Comparison of ENCODE assay signal across 14 mouse cellular contexts in the genomic region with DNA sequence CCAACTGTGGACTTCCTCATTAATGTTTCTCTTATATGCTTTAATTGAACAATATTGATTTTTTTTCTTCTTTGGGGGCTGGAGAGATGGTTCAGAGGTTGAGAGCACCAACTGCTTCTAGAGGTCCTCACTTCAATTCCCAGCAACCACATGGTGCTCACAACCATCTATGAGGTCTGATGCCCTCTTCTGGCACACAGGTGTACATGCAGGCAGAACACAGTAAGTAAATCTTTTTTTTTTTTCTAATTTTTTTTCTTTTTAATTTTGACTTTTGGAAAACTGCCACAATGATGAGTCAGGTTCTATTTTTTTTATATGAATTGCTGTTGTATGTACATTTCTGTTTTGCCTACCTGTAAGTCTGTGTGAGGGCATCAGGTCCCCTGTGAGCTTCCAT. TPM values are rescaled to one million over a fixed set of nuclear protein-coding genes. Genes with fewer than 3 reads are reported as not detected.
A peak's percentile ranks its signal among the peaks of the same experiment; 100 is the strongest.
DNase-seq lines count a peak whose midpoint lies in the region; ATAC-seq and TF ChIP-seq lines count a peak whose summit lies in the region.
"Had no signal": no experiment of that assay in that cellular context is flagged by ENCODE, and none has a peak within 500 bp of the region (broad histone marks: within the 10 kb centered on the region; RNA-seq: fewer than 3 reads in every experiment).

No protein-coding gene starts in this region.

- no peak overlapping the region for H3K4me3 ChIP-seq in hindbrain, postnatal 0 days (ENCODE audit: low read length)
- no peak overlapping the region for H3K4me3 ChIP-seq in hindbrain, embryonic 16.5 days (ENCODE audit: low read length)
- no peak overlapping the region for H3K4me3 ChIP-seq in lung, postnatal 0 days (ENCODE audit: low read depth, low read length)
- no peak overlapping the region for H3K4me3 ChIP-seq in MEL (ENCODE audit: control insufficient read depth in 1 of 2, insufficient read depth in 1 of 2, low read depth in 2 of 2, low read length in 2 of 2)
- H3K4me3 ChIP-seq in midbrain, embryonic 14.5 days (replicated peaks; ENCODE audit: low read depth, low read length): no peak overlapping the region
- H3K4me3 ChIP-seq: liver, embryonic 15.5 days; megakaryocyte, embryonic 14.5 days had no signal

- TF ChIP-seq POLR2A in MEL (IDR thresholded peaks at IDR 0.05; ENCODE audit: control insufficient read depth in 1 of 2, insufficient read depth in 1 of 2, low read depth in 1 of 2, low read length in 2 of 2, poor library complexity in 1 of 2): no peak

- no peaks in the 10 kb centered on the region for H3K27me3 ChIP-seq in hindbrain, postnatal 0 days (ENCODE audit: insufficient read depth, low read length)
- H3K27me3 ChIP-seq in hindbrain, embryonic 16.5 days (replicated peaks; ENCODE audit: control insufficient read depth, insufficient read depth, low read length): no peaks in the 10 kb centered on the region; the same call in 1 of the 2 replicates
- no peaks in the 10 kb centered on the region for H3K27me3 ChIP-seq in lung, postnatal 0 days (replicated peaks; ENCODE audit: insufficient read depth, low read length)
- no peaks in the 10 kb centered on the region for H3K27me3 ChIP-seq in MEL (ENCODE audit: control insufficient read depth in 1 of 2, insufficient read depth in 2 of 2, low read length in 2 of 2)
- H3K27me3 ChIP-seq in splenic B cell, adult 2 months (ENCODE audit: control insufficient read depth, insufficient read depth, low read length, poor library complexity, severe bottlenecking): no peaks in the 10 kb centered on the region
- H3K27me3 ChIP-seq in midbrain, embryonic 14.5 days (ENCODE audit: control insufficient read depth, insufficient read depth, low read length): no peaks in the 10 kb centered on the region
- H3K27me3 ChIP-seq: liver, embryonic 15.5 days had no signal

- no peaks in the 10 kb centered on the region for H3K9me3 ChIP-seq in hindbrain, postnatal 0 days (ENCODE audit: low read length)
- H3K9me3 ChIP-seq in hindbrain, embryonic 16.5 days (ENCODE audit: control insufficient read depth, low read length): no peaks in the 10 kb centered on the region
- H3K9me3 ChIP-seq in lung, postnatal 0 days (ENCODE audit: low read length): no peaks in the 10 kb centered on the region
- H3K9me3 ChIP-seq in MEL (replicated peaks; ENCODE audit: insufficient read depth, low read length): no peaks in the 10 kb centered on the region
- no peaks in the 10 kb centered on the region for H3K9me3 ChIP-seq in midbrain, embryonic 14.5 days (ENCODE audit: control insufficient read depth, low read length)
- H3K9me3 ChIP-seq: liver, embryonic 15.5 days; megakaryocyte, embryonic 14.5 days had no signal

- peak; percentile 37 for TF ChIP-seq RAD21 in MEL (IDR thresholded peaks at IDR 0.05; ENCODE audit: low read depth, low read length)

- ATAC-seq in hindbrain, postnatal 0 days: no peak
- ATAC-seq in hindbrain, embryonic 16.5 days: no peak
- no peak for ATAC-seq in lung, postnatal 0 days
- no peak for ATAC-seq in midbrain, embryonic 14.5 days (ENCODE audit: low FRiP score, low TSS enrichment)

- TF ChIP-seq CTCF in hindbrain, postnatal 0 days (IDR thresholded peaks at IDR 0.05; ENCODE audit: low read depth): peak; percentile 45
- TF ChIP-seq CTCF in lung, postnatal 0 days (IDR thresholded peaks at IDR 0.05): peak; percentile 59
- TF ChIP-seq CTCF in MEL (IDR thresholded peaks at IDR 0.05 in 2 of 3, conservative IDR thresholded peaks at IDR 0.05 in 1 of 3; ENCODE audit: control insufficient read depth in 1 of 3, insufficient read depth in 1 of 3, low read depth in 2 of 3, low read length in 3 of 3, poor library complexity in 1 of 3, severe bottlenecking in 1 of 3): peak; percentile 42 to 58 (median 47)

- no peak overlapping the region for H3K4me2 ChIP-seq in hindbrain, postnatal 0 days (ENCODE audit: low read depth, low read length)
- H3K4me2 ChIP-seq in hindbrain, embryonic 16.5 days (ENCODE audit: low read length): no peak overlapping the region
- no peak overlapping the region for H3K4me2 ChIP-seq in lung, postnatal 0 days (replicated peaks; ENCODE audit: low read depth, low read length)
- H3K4me2 ChIP-seq in midbrain, embryonic 14.5 days (ENCODE audit: low read length): no peak overlapping the region
- H3K4me2 ChIP-seq: liver, embryonic 15.5 days had no signal

- no peaks in the 10 kb centered on the region for H3K4me1 ChIP-seq in hindbrain, postnatal 0 days (ENCODE audit: insufficient read depth, low read length)
- H3K4me1 ChIP-seq in hindbrain, embryonic 16.5 days (ENCODE audit: control insufficient read depth, insufficient read depth, low read depth, low read length): no peaks in the 10 kb centered on the region
- H3K4me1 ChIP-seq in lung, postnatal 0 days (ENCODE audit: insufficient read depth, low read depth, low read length): no peaks in the 10 kb centered on the region
- H3K4me1 ChIP-seq in MEL (ENCODE audit: control insufficient read depth in 1 of 2, insufficient read depth in 2 of 2, low read length in 2 of 2): no peaks in the 10 kb centered on the region
- no peaks in the 10 kb centered on the region for H3K4me1 ChIP-seq in midbrain, embryonic 14.5 days (ENCODE audit: control insufficient read depth, insufficient read depth, low read length)
- H3K4me1 ChIP-seq: liver, embryonic 15.5 days had no signal

- no peaks in the 10 kb centered on the region for H3K79me2 ChIP-seq in MEL (ENCODE audit: control insufficient read depth, insufficient read depth, low read length, poor library complexity)

- no peak for TF ChIP-seq EP300 in lung, postnatal 0 days (IDR thresholded peaks at IDR 0.05)
- TF ChIP-seq EP300 in MEL (IDR thresholded peaks at IDR 0.05; ENCODE audit: low read depth in 1 of 2, low read length in 2 of 2): no peak

- H3K27ac ChIP-seq in hindbrain, postnatal 0 days: no peak overlapping the region
- H3K27ac ChIP-seq in hindbrain, embryonic 16.5 days (ENCODE audit: low read depth, low read length): no peak overlapping the region
- H3K27ac ChIP-seq in lung, postnatal 0 days (ENCODE audit: low read length): no peak overlapping the region
- no peak overlapping the region for H3K27ac ChIP-seq in MEL (ENCODE audit: control insufficient read depth, low read depth, low read length)
- H3K27ac ChIP-seq in midbrain, embryonic 14.5 days (replicated peaks; ENCODE audit: low read depth, low read length): no peak overlapping the region
- H3K27ac ChIP-seq: liver, embryonic 15.5 days had no signal

- peaks cover 13% of the 10 kb centered on the region for H3K36me3 ChIP-seq in hindbrain, postnatal 0 days (ENCODE audit: insufficient read depth, low read length)
- H3K36me3 ChIP-seq in hindbrain, embryonic 16.5 days (ENCODE audit: control insufficient read depth, insufficient read depth, low read length): peaks cover 10% of the 10 kb centered on the region
- no peaks in the 10 kb centered on the region; the same call in 1 of the 2 replicates for H3K36me3 ChIP-seq in lung, postnatal 0 days (ENCODE audit: insufficient read depth, low read length)
- peaks cover 0 to 4% of the 10 kb centered on the region in 2 experiments; a peak in 3 of 4 replicates for H3K36me3 ChIP-seq in MEL (ENCODE audit: control insufficient read depth in 1 of 2, insufficient read depth in 2 of 2, low read length in 2 of 2)
- H3K36me3 ChIP-seq in splenic B cell, adult 2 months (ENCODE audit: control insufficient read depth, insufficient read depth, low read length, poor library complexity, severe bottlenecking): no peaks in the 10 kb centered on the region
- H3K36me3 ChIP-seq in midbrain, embryonic 14.5 days (ENCODE audit: control insufficient read depth, insufficient read depth, low read length): peaks cover 26% of the 10 kb centered on the region

- H3K9ac ChIP-seq in hindbrain, postnatal 0 days (replicated peaks; ENCODE audit: low read length): no peak overlapping the region
- no peak overlapping the region for H3K9ac ChIP-seq in hindbrain, embryonic 16.5 days (ENCODE audit: low read depth, low read length)
- no peak overlapping the region for H3K9ac ChIP-seq in lung, postnatal 0 days (replicated peaks; ENCODE audit: low read depth)
- H3K9ac ChIP-seq in MEL (ENCODE audit: control insufficient read depth, low read depth, low read length, poor library complexity, severe bottlenecking): no peak overlapping the region
- H3K9ac ChIP-seq in midbrain, embryonic 14.5 days (replicated peaks; ENCODE audit: low read length): no peak overlapping the region
- H3K9ac ChIP-seq: liver, embryonic 15.5 days had no signal

- no peak for DNase-seq in hindbrain, postnatal 0 days (ENCODE audit: low spot score)
- DNase-seq in lung, postnatal 0 days (ENCODE audit: low spot score): peak; percentile 8
- no peak for DNase-seq in lung, postnatal 10 days
- peak; percentile 62 for DNase-seq in MEL (ENCODE audit: low read depth, low spot score)
- DNase-seq in splenic B cell, adult 2 months (ENCODE audit: low read depth, low spot score): peak; percentile 33
- no peak for DNase-seq in urinary bladder, adult 18-20 months (ENCODE audit: low spot score in 2 of 2)
- no peak for DNase-seq in midbrain, embryonic 14.5 days
- DNase-seq: adrenal gland, postnatal 14 days; heart, postnatal 10 days; kidney, postnatal 4 days; thymus, postnatal 4 days had no signal

TF ChIP-seq in MEL, 35 proteins besides CTCF, POLR2A, EP300 and RAD21:
- TF ChIP-seq ZNF384 (IDR thresholded peaks at IDR 0.05; ENCODE audit: low read depth, low read length) (peak; percentile 96), CHD2 (IDR thresholded peaks at IDR 0.05; ENCODE audit: low read length) (no peak), POLR2AphosphoS2 (IDR thresholded peaks at IDR 0.05; ENCODE audit: low read length) (no peak), MYC (IDR thresholded peaks at IDR 0.05; ENCODE audit: low read depth, low read length) (peak; percentile 89), SMC3 (IDR thresholded peaks at IDR 0.05; ENCODE audit: low read depth, low read length) (peak; percentile 53), USF1 (IDR thresholded peaks at IDR 0.05; ENCODE audit: low read depth, low read length) (0 out of 2 replicates have a peak, but pooled peaks have one; percentile 5), ZC3H11A (IDR thresholded peaks at IDR 0.05; ENCODE audit: low read depth, low read length) (peak; percentile 22; the same call in 1 of the 2 replicates)

RNA-seq across cellular contexts. Expression of a gene that starts 35.9 kb away (rescaled TPM):
- total RNA-seq in hindbrain, postnatal 0 days (2014; rRNA removed): 38.7 and 51.5 TPM in 2 replicates
- 19.5 and 20.8 TPM in 2 replicates for polyA plus RNA-seq in hindbrain, postnatal 0 days (2015; fragmentation: Nextera tagmentation; extraction: Ambion mirVana)
- polyA plus RNA-seq in hindbrain, embryonic 16.5 days (2015; fragmentation: Nextera tagmentation; extraction: Ambion mirVana): 28.5 and 33.2 TPM in 2 replicates
- polyA plus RNA-seq in lung, postnatal 0 days (2015; fragmentation: Nextera tagmentation; extraction: Ambion mirVana): 12.6 and 13.5 TPM in 2 replicates
- 63.0 and 70.5 TPM in 2 replicates for total RNA-seq in MEL (2012; rRNA removed)
- 10 to 100 TPM; 39.0 to 59.6 TPM for polyA plus RNA-seq in MEL (2012; ENCODE audit: insufficient read depth in 1 of 2, insufficient read length in 2 of 2, low read depth in 1 of 2, low replicate concordance in 2 of 2, missing spikeins in 1 of 2)
- polyA plus RNA-seq in midbrain, embryonic 14.5 days (2014; fragmentation: Nextera tagmentation; extraction: Ambion mirVana): 28.7 and 29.0 TPM in 2 replicates

Comparison
In these comparisons a context has a peak if more than half of its experiments do, and no peak if none do; other contexts are left out.
1. DNase-seq: peak in lung, postnatal 0 days (single experiment), MEL (single experiment) and splenic B cell, adult 2 months (single experiment); none in hindbrain, postnatal 0 days (single experiment), lung, postnatal 10 days (single experiment), urinary bladder, adult 18-20 months (0 of 2) and midbrain, embryonic 14.5 days (single experiment).
2. Peak in every context shown above with its lines, with median percentiles within 50 percentile points of each other: CTCF ChIP-seq.